Mouse (Mus musculus) macrophage (primary cell): Measurements from ENCODE around the gene Mst1. TPM values are rescaled to one million over a fixed set of nuclear protein-coding genes. Genes with fewer than 3 reads are reported as not detected.

ENCODE experiments used
- H3K27ac ChIP-seq: fragments of 350-480 bp; formaldehyde crosslinking; 2 replicates; pipeline ENCODE4 v1.9.0; 2021
- H3K36me3 ChIP-seq: fragments of 350-480 bp; formaldehyde crosslinking; 2 replicates; pipeline ENCODE4 v1.9.0; 2021; ENCODE audit errors: inconsistent target
- H3K4me3 ChIP-seq: fragments of 350-480 bp; formaldehyde crosslinking; 2 replicates; pipeline ENCODE4 v1.9.0; 2021; ENCODE audit errors: inconsistent target
- H3K79me2 ChIP-seq: fragments of 350-480 bp; formaldehyde crosslinking; 2 replicates; pipeline ENCODE4 v1.9.0; 2021; ENCODE audit errors: inconsistent target
- WGBS: methylation state at CpG from one replicate; pipeline ENCODE4 v1.1.7; 2026; ENCODE audit warnings: inconsistent platforms; ENCODE audit not compliant: missing documents; 5-methylcytosine and 5-hydroxymethylcytosine counted together
- polyA plus RNA-seq: library from polyadenylated mRNA; stranded (reverse); fragments of 250-400 nt; gene quantifications from 3 replicates; pipeline ENCODE4 v1.2.4, GENCODE M21; 2018; ENCODE audit warnings: inconsistent platforms

The Mst1 gene
- polyA plus RNA-seq, 1 experiment from 2014 or later, result 0.19 TPM

- WGBS, result 76% methylated on average over 9 of the region's 10 CpGs
- Histone ChIP-seq H3K36me3 (peaks cover 27% of the 10 kb centered on the region), H3K27ac (no peak overlapping the region), H3K4me3 (no peak overlapping the region), H3K79me2 (peaks cover 10% of the 10 kb centered on the region; the same call in 1 of the 2 replicates)
Observed at GRCm38 (mm10) chr9:108095949-108096712, 15.9 kb downstream of the Mst1 start.

- Histone ChIP-seq H3K79me2 (no peaks in the 10 kb centered on the region), H3K4me3 (no peak overlapping the region), H3K27ac (no peak overlapping the region), H3K36me3 (peaks cover 35% of the 10 kb centered on the region)
- WGBS, result 93% methylated on average over 8 of the region's 8 CpGs
Observed at GRCm38 (mm10) chr9:108099619-108100018, 19.4 kb downstream of the Mst1 start.

DNA sequence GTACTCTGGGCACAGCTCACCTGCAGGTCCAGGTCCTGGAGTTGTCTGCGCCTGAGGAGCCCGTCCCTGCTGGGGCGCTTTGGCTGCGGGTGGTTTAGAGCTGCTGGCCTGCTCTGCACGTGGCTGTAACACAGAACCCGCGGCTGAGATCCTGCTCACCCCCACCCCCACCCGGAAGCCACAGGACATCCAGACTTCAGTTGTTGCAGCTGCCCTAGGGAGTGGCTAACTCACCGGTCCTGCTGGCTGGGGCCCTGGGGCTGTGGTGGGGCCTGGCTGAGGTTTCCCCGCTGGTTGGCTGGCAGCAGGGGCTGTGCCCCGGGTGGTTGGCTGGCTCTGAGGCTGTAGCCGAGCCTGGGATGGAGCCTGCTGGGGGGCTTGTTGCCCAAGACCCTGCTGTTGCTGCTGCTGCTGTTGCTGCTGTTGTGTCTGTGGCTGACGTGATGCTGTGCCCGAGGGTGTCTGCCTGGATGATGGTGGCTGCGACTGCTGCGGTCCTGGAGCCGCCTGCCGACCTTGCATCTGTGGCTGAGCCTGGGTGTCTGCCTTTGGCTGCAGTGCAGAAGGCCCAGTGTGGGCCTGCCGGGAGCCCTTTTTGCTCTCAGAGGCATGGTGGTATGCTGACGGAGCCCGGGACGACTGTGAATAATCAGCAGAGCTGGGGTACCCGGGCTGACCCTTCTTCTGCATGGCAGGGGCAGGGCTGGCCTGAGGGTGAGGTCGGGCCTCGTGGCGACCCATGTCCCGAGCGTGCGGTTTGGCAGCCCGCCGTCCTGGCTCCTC lies 24.7 kb downstream of the Mst1 start:
- 37% methylated on average over 29 of the region's 31 CpGs for WGBS
- no peak overlapping the region for H3K27ac ChIP-seq

GRCm38 (mm10) chr9:108105549-108105863 lies 25.3 kb downstream of the Mst1 start:
- 73% methylated on average over 11 of the region's 12 CpGs for WGBS
- Histone ChIP-seq H3K79me2 (peaks cover 55% of the 10 kb centered on the region), H3K36me3 (peaks cover 40% of the 10 kb centered on the region), H3K4me3 (no peak overlapping the region; the same call in 1 of the 2 replicates), H3K27ac (0 out of 2 replicates have a peak overlapping the region, but pooled peaks have one; percentile 1)

More for the DNA sequence above, 24.7 kb downstream of the Mst1 start:
- Histone ChIP-seq H3K36me3 (peaks cover 40% of the 10 kb centered on the region), H3K4me3 (no peak overlapping the region), H3K79me2 (peaks cover 50% of the 10 kb centered on the region)

DNA sequence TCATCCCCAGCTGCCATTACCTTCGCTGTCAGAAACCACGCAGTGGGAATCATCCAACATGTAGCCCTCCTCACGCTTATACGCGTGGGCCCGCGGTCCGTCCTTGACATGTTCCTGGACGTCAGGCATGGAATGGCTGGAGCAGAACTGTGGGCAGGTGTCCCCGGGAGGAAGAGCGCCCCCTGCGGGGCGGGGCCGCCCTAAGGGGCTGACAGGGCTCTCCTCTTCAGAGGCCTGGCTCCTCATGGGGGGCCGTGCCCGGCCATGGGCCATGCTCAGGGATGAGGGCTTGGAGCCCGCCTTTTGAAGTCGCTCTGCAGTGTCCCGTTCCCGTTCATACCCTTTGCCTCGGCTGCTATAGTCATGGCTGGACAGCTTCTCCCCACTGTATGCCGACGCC lies 25.9 kb downstream of the Mst1 start:
- H3K27ac ChIP-seq, result 0 out of 2 replicates have a peak overlapping the region, but pooled peaks have one; percentile 1
- H3K36me3 ChIP-seq, result peaks cover 36% of the 10 kb centered on the region
- H3K4me3 ChIP-seq, result no peak overlapping the region; the same call in 1 of the 2 replicates
- peaks cover 59% of the 10 kb centered on the region for H3K79me2 ChIP-seq
- WGBS, result 93% methylated on average over 18 of the region's 23 CpGs

DNA sequence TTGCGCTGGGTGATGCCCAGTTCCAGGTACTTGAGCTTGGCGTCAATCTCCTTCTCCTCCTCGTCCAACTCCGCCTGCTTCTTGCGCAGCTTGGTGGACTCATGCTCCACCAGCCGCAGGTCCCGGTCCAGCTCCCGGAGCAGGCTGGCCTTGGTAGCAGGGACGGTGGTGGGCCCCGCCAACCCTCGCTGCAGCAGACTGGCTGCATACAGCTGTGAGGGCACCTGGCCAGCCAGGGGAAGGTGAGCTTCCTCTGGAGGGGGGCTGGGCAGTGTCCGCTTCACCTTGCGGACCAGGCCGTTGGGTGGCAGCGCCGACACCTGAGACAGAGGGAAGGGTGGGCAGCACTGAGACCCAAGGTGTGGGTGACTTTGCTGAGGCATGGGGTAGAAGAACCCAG lies 27.6 kb downstream of the Mst1 start:
- H3K36me3 ChIP-seq, result peaks cover 23% of the 10 kb centered on the region

DNA sequence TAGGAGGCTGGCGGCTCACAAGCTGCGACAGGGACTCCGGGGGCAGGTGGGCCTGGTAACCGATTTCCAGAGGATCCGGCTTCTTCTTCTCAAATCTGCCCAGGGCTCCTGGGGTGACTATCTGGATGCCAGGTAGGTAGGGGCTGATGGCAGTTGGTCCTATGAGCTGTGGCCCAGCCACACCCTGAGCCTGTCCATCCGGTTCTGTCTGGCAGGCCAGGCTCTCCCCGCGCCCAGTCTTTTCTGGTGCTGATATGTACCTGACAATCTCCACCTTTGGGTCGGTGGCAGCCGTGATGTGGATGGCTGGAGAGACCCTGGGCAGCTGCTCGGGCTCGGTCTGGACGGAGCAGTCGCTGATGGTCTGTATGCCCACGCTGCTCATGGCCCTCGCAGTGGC lies 29.9 kb downstream of the Mst1 start:
- Histone ChIP-seq H3K27ac (peak overlapping the region; percentile 91), H3K36me3 (peaks cover 11% of the 10 kb centered on the region; the same call in 1 of the 2 replicates), H3K79me2 (peaks cover 57% of the 10 kb centered on the region), H3K4me3 (peak overlapping the region; percentile 84)
- 51% methylated on average over 13 of the region's 16 CpGs for WGBS

More for the DNA sequence above, 27.6 kb downstream of the Mst1 start:
- H3K27ac ChIP-seq, result peak overlapping the region; percentile 91
- H3K79me2 ChIP-seq, result peaks cover 59% of the 10 kb centered on the region
- 86% methylated on average over 16 of the region's 16 CpGs for WGBS
- peak overlapping the region; percentile 84 for H3K4me3 ChIP-seq

- H3K4me3 ChIP-seq, result peak overlapping the region; percentile 84
- peak overlapping the region; percentile 91 for H3K27ac ChIP-seq
- H3K36me3 ChIP-seq, result peaks cover 11% of the 10 kb centered on the region; the same call in 1 of the 2 replicates
- 13% methylated on average over 22 of the region's 22 CpGs for WGBS
- peaks cover 47% of the 10 kb centered on the region for H3K79me2 ChIP-seq
Observed at GRCm38 (mm10) chr9:108111101-108111592, 30.9 kb downstream of the Mst1 start.

DNA sequence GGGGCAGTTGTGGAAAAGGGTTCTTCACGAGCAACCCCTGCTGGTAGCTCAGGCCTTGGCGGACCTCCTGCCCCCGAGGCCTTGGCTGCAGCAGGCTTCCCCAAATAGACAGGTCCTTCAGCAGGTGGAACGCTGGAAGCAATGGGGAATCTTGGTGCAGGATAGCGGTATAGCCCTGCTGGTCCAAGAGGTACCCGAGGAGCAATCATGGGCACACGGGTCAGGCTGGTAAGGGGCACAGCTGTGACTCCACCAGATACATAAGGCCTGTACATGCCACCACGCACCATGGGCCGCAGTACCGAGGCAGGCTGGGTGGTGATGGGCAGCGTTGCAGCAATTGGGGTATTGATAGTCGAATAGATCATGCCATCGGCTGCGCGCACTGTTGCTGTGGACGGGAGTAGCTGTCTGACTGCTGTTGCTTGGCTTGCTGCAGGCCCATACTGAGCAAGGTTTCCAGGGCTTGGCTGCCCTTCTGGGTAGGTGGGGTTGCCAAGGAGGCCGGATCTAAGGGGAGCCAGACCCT lies 31.4 kb downstream of the Mst1 start:
- Histone ChIP-seq H3K4me3 (no peak overlapping the region), H3K36me3 (peaks cover 8% of the 10 kb centered on the region; the same call in 1 of the 2 replicates)
- WGBS, result 77% methylated on average over 17 of the region's 17 CpGs

GRCm38 (mm10) chr9:108112719-108113340 lies 32.6 kb downstream of the Mst1 start:
- no peaks in the 10 kb centered on the region for H3K36me3 ChIP-seq
- H3K27ac ChIP-seq, result no peak overlapping the region
- WGBS, result 92% methylated on average over 18 of the region's 18 CpGs
- no peak overlapping the region for H3K4me3 ChIP-seq
- H3K79me2 ChIP-seq, result peaks cover 30% of the 10 kb centered on the region

More for the DNA sequence above, 31.4 kb downstream of the Mst1 start:
- Histone ChIP-seq H3K27ac (peak overlapping the region; percentile 91; the same call in 1 of the 2 replicates), H3K79me2 (peaks cover 42% of the 10 kb centered on the region)

DNA sequence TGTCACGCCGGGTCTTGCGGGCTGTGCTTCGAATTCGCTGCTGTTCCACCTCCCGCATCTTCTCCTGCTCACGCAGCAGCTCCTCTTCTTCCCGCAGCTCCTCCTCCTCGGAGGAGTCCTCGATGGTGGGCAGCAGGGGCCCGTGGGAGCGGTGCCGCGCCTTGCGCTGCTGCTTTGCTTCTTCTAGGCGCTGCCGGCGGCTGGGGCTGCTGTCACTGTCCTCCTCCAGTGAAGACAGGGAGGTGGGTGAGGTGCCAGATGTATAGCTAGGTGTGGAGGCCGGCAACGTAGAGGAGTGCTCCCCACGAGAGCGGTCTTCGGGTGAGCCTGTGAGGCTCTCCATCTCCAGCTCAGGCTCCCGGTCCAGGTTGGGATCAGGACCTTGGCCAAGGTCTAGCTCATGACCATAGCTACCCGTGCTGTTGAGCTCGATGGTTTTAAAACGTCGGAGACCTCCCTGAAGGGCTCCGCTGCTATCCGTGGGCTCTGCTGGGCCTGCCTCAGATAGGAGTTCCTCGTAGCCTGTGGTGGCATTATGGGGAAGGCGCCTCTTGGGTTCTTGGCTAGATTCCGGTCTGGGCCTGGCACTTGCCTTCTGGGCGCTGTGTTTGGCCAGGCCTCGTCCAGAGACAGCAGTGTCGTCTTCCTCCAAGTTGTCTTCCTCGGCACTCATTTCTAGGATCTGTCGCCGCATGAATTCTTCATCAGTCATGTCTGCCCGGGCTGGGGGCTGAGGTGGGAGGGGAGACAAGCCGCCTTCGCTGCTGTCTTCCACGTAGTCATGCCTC lies 35.2 kb downstream of the Mst1 start:
- no peak overlapping the region for H3K4me3 ChIP-seq
- no peak overlapping the region for H3K27ac ChIP-seq
- WGBS, result 96% methylated on average over 38 of the region's 43 CpGs
- H3K36me3 ChIP-seq, result no peaks in the 10 kb centered on the region
- peaks cover 4% of the 10 kb centered on the region for H3K79me2 ChIP-seq

DNA sequence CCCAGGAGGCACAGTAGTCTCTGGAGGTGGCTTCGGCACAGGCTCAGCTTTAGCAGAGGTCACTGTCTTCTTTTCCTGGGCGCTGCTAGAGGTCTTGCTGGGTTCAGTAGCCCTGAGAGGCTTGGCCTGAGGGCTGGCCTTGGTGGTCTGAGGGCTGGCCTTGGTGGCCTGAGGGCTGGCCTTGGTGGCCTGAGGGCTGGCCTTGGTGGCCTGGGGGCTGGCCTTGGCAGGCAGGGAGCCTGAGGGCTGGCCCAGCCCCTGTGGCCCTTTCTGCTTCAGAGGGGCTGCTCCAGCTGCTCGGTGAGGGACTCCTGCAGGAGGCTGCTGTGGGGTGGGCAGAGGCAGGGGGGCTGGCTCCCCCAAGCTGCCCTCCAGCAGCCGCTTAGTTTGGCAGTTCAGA lies 36.9 kb downstream of the Mst1 start:
- H3K27ac ChIP-seq, result no peak overlapping the region
- no peaks in the 10 kb centered on the region for H3K36me3 ChIP-seq
- no peaks in the 10 kb centered on the region; the same call in 1 of the 2 replicates for H3K79me2 ChIP-seq
- 85% methylated on average over 4 of the region's 4 CpGs for WGBS
- no peak overlapping the region for H3K4me3 ChIP-seq

DNA sequence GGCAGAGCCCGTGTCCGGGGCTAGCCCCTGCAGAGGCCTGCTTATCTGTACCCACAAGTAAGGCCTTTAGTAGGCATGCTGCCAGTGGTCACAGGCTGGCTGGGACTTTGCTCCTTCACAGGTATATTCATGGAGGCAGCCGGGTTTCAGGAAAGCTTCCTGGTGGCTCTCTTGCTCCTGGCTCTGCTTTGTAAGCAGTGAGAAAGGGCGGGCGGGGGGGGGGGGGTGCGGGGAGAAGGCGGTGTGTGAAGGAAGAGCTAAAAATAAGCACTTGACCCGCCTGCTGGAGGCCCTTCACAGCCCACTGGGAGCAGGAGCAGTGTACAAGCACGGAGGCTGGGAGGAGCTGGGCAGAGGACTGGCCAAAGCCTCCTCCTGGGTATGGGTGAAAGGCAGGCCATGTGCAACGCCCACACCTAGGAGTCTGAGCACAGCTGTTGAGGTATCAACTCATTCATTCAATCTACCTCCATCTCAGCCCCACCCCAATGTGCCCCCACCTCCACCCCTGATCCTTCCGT lies 39.7 kb downstream of the Mst1 start:
- 44% methylated on average over 10 of the region's 11 CpGs for WGBS
- Histone ChIP-seq H3K4me3 (no peak overlapping the region), H3K36me3 (no peaks in the 10 kb centered on the region), H3K27ac (peak overlapping the region; percentile 92), H3K79me2 (no peaks in the 10 kb centered on the region)
